Mouse (Mus musculus) c-Kit-positive CD71-positive TER-119-positive erythroid progenitor cells, embryonic 14.5 days (primary cell): ENCODE measurements around the gene Gm49355.
"Not testable (repeated sequence)": the region's sequence is repeated elsewhere in the genome, so short reads cannot be mapped to it uniquely, and the experiment has no call there.

Experiments used
- DNase-seq: peaks from one replicate; pipeline ENCODE4 v3.0.0-alpha.2; 2013; ENCODE audit warnings: low spot score

Gm49355 gene

DNA sequence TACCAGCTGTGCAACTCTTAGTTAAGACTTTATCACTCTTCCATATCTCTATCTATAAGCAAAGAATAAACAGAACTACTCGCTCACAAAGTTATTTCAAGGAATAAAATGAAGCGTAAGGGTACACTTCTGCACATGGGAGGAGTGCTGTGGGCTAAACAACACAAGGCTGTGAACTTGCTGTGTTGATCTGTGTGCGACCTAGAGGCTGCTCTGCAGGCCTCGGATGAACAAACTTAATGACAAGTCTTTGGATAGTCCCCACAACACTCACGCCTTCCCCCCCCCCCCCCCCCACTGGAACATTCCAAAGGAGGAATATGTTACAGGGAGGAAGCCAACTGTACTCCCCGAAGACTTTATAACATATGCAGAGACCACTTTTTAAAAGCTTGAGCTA is at the start of gene Gm49355:
Gm49355 (plus strand) TSS at position 336 of the 400 bp plus-strand sequence.
- no peak for DNase-seq

- DNase-seq: no peak
Measured at GRCm38 (mm10) chr14:12243726-12244125, 40.0 kb upstream of the Gm49355 start.

- DNase-seq: no peak
Measured at GRCm38 (mm10) chr14:12276031-12276430, 7.7 kb upstream of the Gm49355 start.

DNA sequence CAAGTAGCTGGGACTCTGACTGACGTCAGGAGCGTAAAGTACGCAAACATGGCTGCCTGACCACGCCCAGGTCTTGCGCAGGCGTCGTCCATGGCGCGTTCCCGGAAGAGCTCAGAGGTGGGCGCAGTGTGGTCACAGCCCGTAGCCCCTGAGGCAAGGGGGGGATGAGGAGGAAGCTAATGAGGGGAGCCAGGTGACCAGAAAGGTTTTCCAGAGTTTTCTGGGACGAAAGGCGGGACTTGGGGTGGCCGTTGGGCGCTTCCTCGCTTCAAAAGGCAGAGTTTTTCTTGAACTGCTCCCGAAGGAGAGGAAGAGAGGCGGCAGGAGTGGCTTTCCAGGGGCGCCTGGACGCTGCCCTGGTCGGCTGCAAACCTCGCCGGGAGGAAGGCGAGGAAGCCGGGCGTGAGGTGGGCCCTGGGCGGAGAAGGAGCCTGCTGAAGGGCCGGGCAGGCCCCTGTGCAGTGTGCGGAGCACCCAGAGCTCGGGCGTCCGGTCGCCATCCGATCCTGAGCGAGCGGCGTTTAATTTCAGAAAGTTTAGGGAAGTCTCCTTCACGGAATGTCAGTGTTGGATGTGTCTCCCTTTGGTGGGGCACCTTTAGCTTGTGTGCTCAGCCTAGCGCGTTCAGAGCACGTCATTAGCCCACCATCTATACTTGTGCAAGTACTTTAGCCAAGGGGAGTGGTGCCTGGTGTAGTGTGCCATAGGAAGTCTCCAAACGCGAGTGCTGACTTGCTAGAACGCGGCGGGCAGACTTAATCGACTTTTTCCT is 551 bp downstream of the Gm49355 start, which contains the start of gene 3830406C13Rik:
3830406C13Rik (plus strand) TSS at position 33 of the 772 bp plus-strand sequence.
- DNase-seq: peak; percentile 76

DNA sequence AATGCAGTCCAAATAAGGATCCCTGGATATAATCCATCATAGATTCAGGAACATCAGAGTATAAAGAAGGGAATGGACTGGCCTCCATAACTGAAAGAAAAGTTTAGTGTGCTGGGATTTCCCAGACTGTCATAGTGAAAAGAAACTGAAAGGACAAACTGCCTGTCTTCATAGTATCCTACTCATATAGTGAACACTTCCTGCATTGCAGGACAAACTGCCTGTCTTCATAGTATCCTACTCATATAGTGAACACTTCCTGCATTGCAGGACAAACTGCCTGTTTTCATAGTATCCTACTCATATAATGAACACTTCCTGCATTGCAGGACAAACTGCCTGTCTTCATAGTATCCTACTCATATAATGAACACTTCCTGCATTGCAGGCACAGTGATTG is 6.0 kb downstream of the Gm49355 start:
- DNase-seq: not testable (repeated sequence)

DNA sequence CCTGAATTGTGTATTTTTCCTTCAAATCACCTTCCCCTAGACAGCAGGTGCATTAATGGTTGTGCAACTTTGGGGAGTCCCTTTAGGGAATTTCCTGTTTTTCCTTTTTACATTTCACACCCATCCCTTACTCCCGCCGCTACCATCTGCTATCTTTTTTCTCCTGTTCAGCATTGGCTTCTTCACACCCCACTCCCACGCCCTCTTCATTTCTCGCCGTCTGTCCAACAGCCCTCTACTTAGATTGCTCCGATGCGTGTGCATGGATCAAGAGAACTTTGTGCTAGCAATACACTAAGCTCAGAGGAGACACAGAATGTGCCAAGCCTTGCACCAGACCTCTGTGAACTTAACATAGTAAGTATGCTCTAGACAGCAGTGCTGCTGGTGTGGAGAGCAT is 12.6 kb downstream of the Gm49355 start:
- DNase-seq: no peak

DNA sequence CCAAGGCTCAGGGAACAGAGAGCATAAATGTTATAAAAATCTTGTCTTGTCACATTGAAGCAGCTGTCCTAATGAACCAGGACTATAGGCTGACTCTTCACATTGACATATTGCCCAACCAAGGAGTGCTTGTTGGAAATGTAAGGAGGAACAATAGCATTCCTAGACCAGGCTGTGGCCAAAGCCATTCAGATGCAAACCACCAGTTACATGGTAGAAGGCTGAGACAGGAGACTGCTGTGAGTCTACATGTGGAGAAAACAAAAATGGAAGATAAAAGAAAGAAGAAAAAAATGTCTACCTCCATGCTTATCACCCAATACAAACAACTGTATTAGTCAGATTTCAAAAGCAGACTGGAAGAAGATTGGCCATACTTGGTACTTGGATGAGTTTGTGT is 15.4 kb downstream of the Gm49355 start:
- no peak for DNase-seq

DNA sequence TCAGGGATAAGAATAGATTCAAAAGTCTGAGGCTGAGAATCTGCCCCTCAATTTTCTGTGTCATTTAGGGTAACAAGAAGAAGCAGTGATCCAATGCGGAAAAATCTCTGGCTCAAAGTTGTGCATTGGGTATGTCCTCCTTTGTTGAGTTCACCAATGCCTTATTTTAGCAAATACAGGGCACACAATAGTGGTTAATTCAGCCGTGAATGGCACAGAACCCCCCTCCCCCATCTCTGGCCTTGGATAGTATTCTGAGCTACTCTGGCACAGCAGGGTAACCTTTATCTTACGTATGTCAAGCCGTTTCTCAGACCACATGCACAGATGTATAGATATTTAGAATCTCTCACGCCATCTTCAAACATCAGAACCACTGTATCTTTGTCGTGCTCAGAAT is 15.9 kb downstream of the Gm49355 start:
- DNase-seq: no peak

- DNase-seq: no peak
Measured at GRCm38 (mm10) chr14:12300275-12300674, 16.5 kb downstream of the Gm49355 start.

DNA sequence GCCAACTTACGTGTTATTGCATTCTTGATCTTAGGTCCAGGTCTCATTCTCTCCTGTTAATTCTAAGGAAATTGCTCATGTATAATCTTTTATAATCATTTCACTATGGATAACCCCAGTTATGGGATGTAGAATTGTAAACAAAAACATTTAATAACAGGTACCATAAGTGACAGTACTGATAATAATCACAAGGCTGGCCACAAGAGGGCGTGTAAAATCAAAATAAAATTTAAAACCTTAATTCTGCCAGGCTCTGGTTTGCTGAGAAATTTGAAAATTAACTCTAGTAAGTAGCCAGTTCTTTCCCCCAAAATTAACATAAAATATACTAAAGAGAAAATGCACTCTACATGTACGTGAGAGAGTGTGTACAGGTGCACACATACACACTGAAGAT is 16.9 kb downstream of the Gm49355 start:
- DNase-seq: no peak

GRCm38 (mm10) chr14:12303106-12303505 is 19.3 kb downstream of the Gm49355 start:
- no peak for DNase-seq

GRCm38 (mm10) chr14:12333622-12334021 is 49.8 kb downstream of the Gm49355 start:
- no peak for DNase-seq

GRCm38 (mm10) chr14:12334925-12335324 is 51.1 kb downstream of the Gm49355 start:
- DNase-seq: no peak

DNA sequence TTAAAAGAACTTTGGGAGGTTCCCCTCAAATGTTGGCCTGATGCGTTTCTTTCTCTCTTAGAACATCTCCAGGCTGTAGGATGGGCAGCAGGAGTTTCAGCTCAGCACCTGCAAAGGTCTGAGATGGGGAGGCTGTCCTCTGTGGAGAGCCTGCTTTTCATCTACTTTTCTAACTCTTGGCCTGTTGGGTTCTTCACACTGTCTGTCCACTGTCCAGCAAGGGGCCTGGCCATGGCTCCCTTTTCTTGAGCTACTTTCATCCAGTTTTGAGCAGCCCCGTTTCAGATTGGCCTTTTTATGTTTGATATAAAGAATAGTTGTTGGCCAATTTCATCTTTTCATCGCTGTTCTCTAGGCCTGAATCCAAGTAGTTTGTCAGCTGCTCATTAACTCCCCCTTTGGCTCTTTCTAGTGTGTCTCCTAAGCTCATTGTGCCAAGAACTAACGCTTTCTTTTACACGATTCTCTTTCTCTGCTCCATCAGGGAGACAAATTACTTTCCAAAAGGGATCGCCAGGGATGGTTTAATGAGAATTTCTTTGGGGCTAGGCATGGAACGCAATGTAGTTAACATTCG is 53.7 kb downstream of the Gm49355 start:
- DNase-seq: no peak

GRCm38 (mm10) chr14:12337998-12338809 is 54.4 kb downstream of the Gm49355 start:
- DNase-seq: no peak

GRCm38 (mm10) chr14:12338811-12339565 is 55.2 kb downstream of the Gm49355 start:
- DNase-seq: no peak

- no peak for DNase-seq
Measured at GRCm38 (mm10) chr14:12340238-12341074, 56.7 kb downstream of the Gm49355 start.

GRCm38 (mm10) chr14:12341075-12341788 is 57.5 kb downstream of the Gm49355 start:
- DNase-seq: no peak

GRCm38 (mm10) chr14:12341789-12342457 is 58.1 kb downstream of the Gm49355 start:
- DNase-seq: no peak
